Mouse (Mus musculus): ENCODE measurements around the gene Cc2d2b.

DNA sequence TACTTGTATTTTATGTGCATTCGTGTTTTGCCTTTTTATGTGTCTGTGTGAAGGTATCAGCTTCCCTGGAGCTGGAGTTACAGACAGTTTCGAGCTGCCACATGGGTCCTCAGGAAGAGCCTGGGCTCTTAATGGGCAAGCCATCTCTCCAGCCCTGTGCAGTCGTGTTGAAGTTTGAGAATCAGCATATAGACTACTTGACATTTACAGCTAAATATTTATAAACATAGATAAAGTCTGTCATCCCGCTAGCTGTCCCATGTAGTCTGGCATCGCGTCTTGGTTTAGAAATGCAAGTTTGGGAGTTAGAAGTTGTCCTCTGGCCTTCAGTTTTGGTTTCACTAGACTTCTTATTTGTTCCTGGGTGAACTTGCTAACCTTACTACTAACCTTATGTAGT lies 92.5 kb downstream of the Cc2d2b start:
- TF ChIP-seq POLR2A (IDR thresholded peaks at IDR 0.05; ENCODE audit: extremely low read depth, insufficient read depth, low read length) (no peak), CTCF (IDR thresholded peaks at IDR 0.05; ENCODE audit: low read depth, low read length) (no peak)
